Mouse (Mus musculus): ENCODE measurements around the gene Fam131b. TPM values are rescaled to one million over a fixed set of nuclear protein-coding genes. Genes with fewer than 3 reads are reported as not detected.

Fam131b gene
- polyA plus RNA-seq, 1 experiment from 2014 or later, result 0.43 TPM

- Histone ChIP-seq H3K9me3 (ENCODE audit: control insufficient read depth, low read length) (no peaks in the 10 kb centered on the region), H3K27me3 (replicated peaks; ENCODE audit: control insufficient read depth, insufficient read depth, low read length) (no peaks in the 10 kb centered on the region), H3K36me3 (ENCODE audit: control insufficient read depth, insufficient read depth, low read length) (no peaks in the 10 kb centered on the region), H3K27ac (replicated peaks; ENCODE audit: low read depth, low read length) (no peak overlapping the region), H3K4me3 (ENCODE audit: low read depth, low read length) (no peak overlapping the region), H3K9ac (ENCODE audit: low read depth, low read length) (no peak overlapping the region), H3K4me2 (ENCODE audit: low read depth, low read length) (no peak overlapping the region), H3K4me1 (ENCODE audit: control insufficient read depth, insufficient read depth, low read length) (no peaks in the 10 kb centered on the region)
- no peak for DNase-seq (ENCODE audit: low spot score)
- ATAC-seq (ENCODE audit: low read depth), result no peak
- 84% methylated on average over 6 of the region's 6 CpGs for WGBS
Observed at GRCm38 (mm10) chr6:42293327-42293726, 31.1 kb downstream of the Fam131b start.

DNA sequence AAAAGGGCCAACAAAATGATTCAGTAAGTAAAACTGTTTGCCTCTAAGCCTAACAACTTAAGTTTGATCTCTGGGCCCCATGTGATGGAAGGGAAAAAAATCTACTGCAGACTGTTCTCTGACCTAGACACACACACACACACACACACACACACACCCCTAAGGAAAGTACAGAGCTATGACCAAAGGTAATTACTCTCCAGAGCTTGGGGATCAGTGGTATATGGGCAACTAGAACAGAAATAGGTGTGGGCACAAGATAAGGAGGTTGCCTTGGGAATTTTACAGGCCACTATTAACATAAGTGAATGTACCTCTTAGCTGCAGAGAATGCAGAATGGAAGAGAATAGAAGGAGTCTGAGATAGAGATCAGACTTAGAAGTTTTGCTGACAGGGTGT is 36.9 kb downstream of the Fam131b start:
- Histone ChIP-seq H3K4me1 (ENCODE audit: control insufficient read depth, insufficient read depth, low read length) (no peaks in the 10 kb centered on the region), H3K9me3 (ENCODE audit: control insufficient read depth, low read length) (no peaks in the 10 kb centered on the region), H3K9ac (ENCODE audit: low read depth, low read length) (no peak overlapping the region), H3K27me3 (replicated peaks; ENCODE audit: control insufficient read depth, insufficient read depth, low read length) (no peaks in the 10 kb centered on the region), H3K36me3 (ENCODE audit: control insufficient read depth, insufficient read depth, low read length) (peaks cover 14% of the 10 kb centered on the region), H3K4me3 (ENCODE audit: low read depth, low read length) (no peak overlapping the region), H3K4me2 (ENCODE audit: low read depth, low read length) (no peak overlapping the region), H3K27ac (replicated peaks; ENCODE audit: low read depth, low read length) (no peak overlapping the region)
- DNase-seq (ENCODE audit: low spot score), result no peak
- no peak for ATAC-seq (ENCODE audit: low read depth)

DNA sequence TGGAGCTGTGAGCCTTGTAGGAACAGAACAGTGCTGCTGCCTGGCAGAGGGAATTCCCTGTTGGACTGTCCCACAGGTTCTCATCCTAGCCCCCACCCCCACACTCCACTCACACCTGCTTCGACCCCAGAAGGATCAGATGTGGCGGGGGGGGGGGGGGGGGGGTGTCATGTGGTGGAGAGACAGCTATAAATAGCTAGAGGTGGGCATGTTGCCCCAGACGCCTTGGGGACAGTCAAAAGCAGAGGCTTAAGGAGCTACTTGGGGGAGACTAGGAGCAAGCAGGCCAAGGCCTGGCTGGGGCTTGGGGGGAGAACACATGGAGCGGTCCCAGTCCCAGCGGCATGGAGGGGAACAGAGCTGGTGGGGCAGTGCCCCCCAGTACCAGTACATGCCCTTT is 38.0 kb downstream of the Fam131b start, which contains the start of gene Clcn1:
Clcn1 (plus strand) TSS at position 238 of the 400 bp plus-strand sequence.
- Histone ChIP-seq H3K4me1 (ENCODE audit: control insufficient read depth, insufficient read depth, low read length) (no peaks in the 10 kb centered on the region), H3K4me3 (ENCODE audit: low read depth, low read length) (no peak within 1 kb of the TSS), H3K4me2 (ENCODE audit: low read depth, low read length) (no peak within 1 kb of the TSS), H3K27ac (replicated peaks; ENCODE audit: low read depth, low read length) (no peak within 1 kb of the TSS), H3K27me3 (replicated peaks; ENCODE audit: control insufficient read depth, insufficient read depth, low read length) (no peaks in the 10 kb centered on the region), H3K9me3 (ENCODE audit: control insufficient read depth, low read length) (no peaks in the 10 kb centered on the region), H3K36me3 (ENCODE audit: control insufficient read depth, insufficient read depth, low read length) (peaks cover 25% of the 10 kb centered on the region), H3K9ac (ENCODE audit: low read depth, low read length) (no peak within 1 kb of the TSS)
- no peak for DNase-seq (ENCODE audit: low spot score)
- 64% methylated on average over 4 of the region's 5 CpGs for WGBS
- ATAC-seq (ENCODE audit: low read depth), result no peak

DNA sequence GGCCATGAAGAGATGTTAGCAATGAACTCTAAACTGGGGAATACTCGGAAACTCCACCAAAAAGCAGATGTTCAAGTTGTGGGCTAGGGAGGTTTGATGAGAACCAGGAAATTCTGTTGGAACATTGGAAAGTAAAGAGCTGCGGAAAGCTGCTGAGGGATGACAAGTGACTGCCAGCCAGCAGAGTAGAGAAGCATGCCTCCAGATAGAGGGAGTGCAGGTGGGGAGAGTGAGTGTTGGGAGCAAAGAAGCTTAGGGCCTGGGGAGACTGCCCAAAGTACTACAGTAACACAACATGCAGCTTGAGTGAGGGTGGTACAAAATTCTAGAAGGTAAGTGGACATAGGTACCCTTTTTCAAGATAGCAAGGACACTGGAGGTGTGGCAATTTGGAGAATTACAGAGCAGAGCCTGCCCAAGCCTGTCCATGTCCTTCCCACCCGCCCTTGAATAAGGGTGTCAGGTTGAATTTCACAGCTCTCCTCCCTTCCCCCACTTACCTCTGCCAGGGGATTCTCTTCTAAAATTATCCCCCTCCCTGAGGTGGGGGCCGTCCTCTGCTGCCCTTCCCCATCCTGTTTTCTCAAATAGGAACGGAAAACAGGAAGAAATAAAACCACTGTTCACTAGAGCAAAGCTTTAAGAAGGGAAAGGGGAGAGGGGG is 41.4 kb downstream of the Fam131b start:
- Histone ChIP-seq H3K4me1 (ENCODE audit: control insufficient read depth, insufficient read depth, low read length) (no peaks in the 10 kb centered on the region), H3K36me3 (ENCODE audit: control insufficient read depth, insufficient read depth, low read length) (peaks cover 57% of the 10 kb centered on the region), H3K9ac (ENCODE audit: low read depth, low read length) (no peak overlapping the region), H3K9me3 (ENCODE audit: control insufficient read depth, low read length) (no peaks in the 10 kb centered on the region), H3K4me2 (ENCODE audit: low read depth, low read length) (no peak overlapping the region), H3K27ac (replicated peaks; ENCODE audit: low read depth, low read length) (no peak overlapping the region), H3K27me3 (replicated peaks; ENCODE audit: control insufficient read depth, insufficient read depth, low read length) (no peaks in the 10 kb centered on the region), H3K4me3 (ENCODE audit: low read depth, low read length) (no peak overlapping the region)
- no peak for ATAC-seq (ENCODE audit: low read depth)
- DNase-seq (ENCODE audit: low spot score), result no peak
- 68% methylated on average over 5 of the region's 5 CpGs for WGBS

GRCm38 (mm10) chr6:42276151-42276550 is 48.3 kb downstream of the Fam131b start:
- no peak overlapping the region for H3K4me2 ChIP-seq (ENCODE audit: low read depth, low read length)
- no peak overlapping the region for H3K9ac ChIP-seq (ENCODE audit: low read depth, low read length)
- no peak overlapping the region for H3K27ac ChIP-seq (replicated peaks; ENCODE audit: low read depth, low read length)
- H3K4me1 ChIP-seq (ENCODE audit: control insufficient read depth, insufficient read depth, low read length), result peaks cover 9% of the 10 kb centered on the region
- no peaks in the 10 kb centered on the region for H3K27me3 ChIP-seq (replicated peaks; ENCODE audit: control insufficient read depth, insufficient read depth, low read length)
- DNase-seq (ENCODE audit: low spot score), result peak; percentile 79
- no peak overlapping the region for H3K4me3 ChIP-seq (ENCODE audit: low read depth, low read length)
- H3K36me3 ChIP-seq (ENCODE audit: control insufficient read depth, insufficient read depth, low read length), result peaks cover 91% of the 10 kb centered on the region
- WGBS, result 30% methylated on average over 2 of the region's 2 CpGs
- no peak for ATAC-seq (ENCODE audit: low read depth)
- H3K9me3 ChIP-seq (ENCODE audit: control insufficient read depth, low read length), result no peaks in the 10 kb centered on the region

- H3K4me1 ChIP-seq (ENCODE audit: control insufficient read depth, insufficient read depth, low read length), result peaks cover 12% of the 10 kb centered on the region
- no peak overlapping the region for H3K27ac ChIP-seq (replicated peaks; ENCODE audit: low read depth, low read length)
- no peak for DNase-seq (ENCODE audit: low spot score)
- no peak overlapping the region for H3K4me3 ChIP-seq (ENCODE audit: low read depth, low read length)
- no peak for ATAC-seq (ENCODE audit: low read depth)
- no peaks in the 10 kb centered on the region for H3K9me3 ChIP-seq (ENCODE audit: control insufficient read depth, low read length)
- H3K27me3 ChIP-seq (replicated peaks; ENCODE audit: control insufficient read depth, insufficient read depth, low read length), result no peaks in the 10 kb centered on the region
- no peak overlapping the region for H3K9ac ChIP-seq (ENCODE audit: low read depth, low read length)
- peaks cover 79% of the 10 kb centered on the region for H3K36me3 ChIP-seq (ENCODE audit: control insufficient read depth, insufficient read depth, low read length)
- H3K4me2 ChIP-seq (ENCODE audit: low read depth, low read length), result no peak overlapping the region
Observed at GRCm38 (mm10) chr6:42270817-42271216, 53.6 kb downstream of the Fam131b start.

GRCm38 (mm10) chr6:42265391-42266330 is 58.8 kb downstream of the Fam131b start:
- Histone ChIP-seq H3K36me3 (ENCODE audit: control insufficient read depth, insufficient read depth, low read length) (peaks cover 35% of the 10 kb centered on the region), H3K4me3 (ENCODE audit: low read depth, low read length) (peak overlapping the region; percentile 88), H3K4me2 (ENCODE audit: low read depth, low read length) (peak overlapping the region; percentile 83), H3K27ac (replicated peaks; ENCODE audit: low read depth, low read length) (peak overlapping the region; percentile 89), H3K9me3 (ENCODE audit: control insufficient read depth, low read length) (no peaks in the 10 kb centered on the region), H3K9ac (ENCODE audit: low read depth, low read length) (peak overlapping the region; percentile 97), H3K4me1 (ENCODE audit: control insufficient read depth, insufficient read depth, low read length) (peaks cover 12% of the 10 kb centered on the region; the same call in 1 of the 2 replicates), H3K27me3 (replicated peaks; ENCODE audit: control insufficient read depth, insufficient read depth, low read length) (no peaks in the 10 kb centered on the region)
- DNase-seq (ENCODE audit: low spot score) (no peak), ATAC-seq (ENCODE audit: low read depth) (no peak)
- WGBS, result under 1% methylated on average over 21 of the region's 21 CpGs
